Mouse (Mus musculus): ENCODE measurements around the gene Ciao2a. TPM values are rescaled to one million over a fixed set of nuclear protein-coding genes. Genes with fewer than 3 reads are reported as not detected.

The Ciao2a gene
- total RNA-seq, 4 experiments from 2014 or later: 24.3 to 30.0 (median 27.0) TPM

DNA sequence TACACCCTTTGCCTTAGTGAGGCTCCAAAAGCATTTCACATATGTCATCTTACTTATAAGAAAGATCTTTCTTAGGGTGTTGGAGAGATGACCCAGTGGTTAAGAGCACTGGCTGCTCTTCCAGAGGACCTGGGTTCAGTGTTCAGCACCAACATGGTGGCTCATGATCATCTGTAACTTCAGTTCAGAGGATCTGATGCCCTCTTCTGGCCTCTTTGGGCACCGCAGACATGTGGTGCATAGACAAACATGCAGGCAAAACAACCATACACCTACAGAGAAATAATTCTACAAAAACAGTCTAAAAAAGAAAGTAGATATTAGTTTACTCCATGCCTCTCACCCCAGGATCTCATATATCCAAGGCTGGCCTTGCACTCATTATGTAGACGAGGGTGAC lies 33.7 kb downstream of the Ciao2a start:
- no peak for DNase-seq (ENCODE audit: low spot score in 2 of 2)

DNA sequence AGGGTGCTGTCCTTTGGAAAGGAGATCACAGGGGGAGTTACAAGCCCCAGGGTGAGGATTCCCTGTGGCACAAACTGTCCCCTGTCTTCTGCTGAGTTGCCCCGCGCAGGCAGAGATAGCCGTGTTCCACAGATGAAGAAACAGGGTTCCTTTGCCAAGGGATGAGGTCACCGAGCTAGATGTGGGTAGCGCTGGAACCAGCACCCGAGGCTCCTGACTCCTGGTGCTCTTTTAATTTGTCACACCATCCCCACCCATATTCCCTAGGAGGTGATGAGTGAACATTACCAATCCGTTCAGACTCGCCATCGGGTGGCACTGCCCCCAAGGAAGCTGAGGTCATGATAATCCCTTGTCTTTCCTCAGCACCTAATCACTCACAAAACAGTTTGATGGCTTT lies 36.6 kb downstream of the Ciao2a start:
- DNase-seq (ENCODE audit: low spot score in 2 of 2): no peak

DNA sequence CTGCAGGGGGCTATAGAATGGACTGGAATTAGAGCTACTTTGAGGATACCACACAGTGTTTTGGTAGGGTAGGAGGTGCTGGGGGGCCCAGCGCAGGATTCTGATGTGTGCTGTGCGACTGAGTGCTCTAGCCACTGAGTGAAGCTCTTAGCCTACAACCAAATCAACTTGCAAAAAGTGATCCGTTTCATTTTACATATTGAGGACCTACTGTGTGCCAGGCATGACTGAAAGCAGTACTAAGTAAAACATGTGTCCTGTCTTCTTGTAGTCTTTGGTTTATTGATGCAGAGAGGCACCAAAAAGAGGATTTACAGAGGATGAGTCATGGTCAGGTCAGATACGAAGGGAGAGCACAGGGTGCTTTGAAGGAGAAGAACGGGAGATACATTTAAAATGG lies 40.8 kb downstream of the Ciao2a start:
- DNase-seq (ENCODE audit: low spot score in 2 of 2): no peak

DNA sequence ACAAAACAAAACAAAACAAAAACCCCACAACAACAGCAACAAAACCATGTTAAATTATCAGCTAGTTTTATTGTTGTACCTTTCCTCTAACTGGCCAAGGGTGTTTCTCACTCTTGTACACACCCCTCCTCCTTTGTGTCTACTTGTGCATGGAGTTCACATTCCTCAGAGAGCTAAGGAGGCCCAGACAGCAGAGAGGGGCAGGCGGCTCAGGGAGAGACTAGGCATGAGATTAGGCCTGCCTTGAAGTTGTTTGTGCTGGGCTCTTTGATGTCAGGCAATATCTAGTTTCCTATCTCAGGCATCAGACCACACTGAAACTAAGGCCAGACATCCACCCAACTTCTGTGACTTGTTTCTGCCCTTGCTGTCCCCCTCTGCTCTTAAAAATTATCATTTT lies 41.8 kb downstream of the Ciao2a start:
- no peak for DNase-seq (ENCODE audit: low spot score in 2 of 2)

DNA sequence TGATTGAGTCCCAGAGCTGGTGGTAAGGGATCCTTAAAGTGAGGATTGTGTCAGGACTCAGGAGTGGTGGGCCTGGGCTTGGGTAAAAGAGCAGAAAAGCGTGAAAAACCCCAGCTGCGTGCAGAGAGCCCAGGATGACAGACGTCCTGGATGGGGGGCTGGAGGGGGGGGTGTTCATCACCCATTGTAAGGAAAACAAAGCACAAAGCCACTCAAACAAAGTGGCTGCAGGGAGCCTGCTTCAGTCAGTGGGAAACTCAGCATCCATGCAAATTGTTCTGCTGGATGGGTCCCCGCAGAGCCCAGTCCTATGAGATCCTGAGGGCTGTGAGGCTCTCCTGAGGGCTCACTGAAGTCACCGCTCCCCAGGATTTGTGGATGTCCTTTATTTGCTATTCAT lies 44.1 kb downstream of the Ciao2a start:
- DNase-seq (ENCODE audit: low spot score in 2 of 2): no peak

DNA sequence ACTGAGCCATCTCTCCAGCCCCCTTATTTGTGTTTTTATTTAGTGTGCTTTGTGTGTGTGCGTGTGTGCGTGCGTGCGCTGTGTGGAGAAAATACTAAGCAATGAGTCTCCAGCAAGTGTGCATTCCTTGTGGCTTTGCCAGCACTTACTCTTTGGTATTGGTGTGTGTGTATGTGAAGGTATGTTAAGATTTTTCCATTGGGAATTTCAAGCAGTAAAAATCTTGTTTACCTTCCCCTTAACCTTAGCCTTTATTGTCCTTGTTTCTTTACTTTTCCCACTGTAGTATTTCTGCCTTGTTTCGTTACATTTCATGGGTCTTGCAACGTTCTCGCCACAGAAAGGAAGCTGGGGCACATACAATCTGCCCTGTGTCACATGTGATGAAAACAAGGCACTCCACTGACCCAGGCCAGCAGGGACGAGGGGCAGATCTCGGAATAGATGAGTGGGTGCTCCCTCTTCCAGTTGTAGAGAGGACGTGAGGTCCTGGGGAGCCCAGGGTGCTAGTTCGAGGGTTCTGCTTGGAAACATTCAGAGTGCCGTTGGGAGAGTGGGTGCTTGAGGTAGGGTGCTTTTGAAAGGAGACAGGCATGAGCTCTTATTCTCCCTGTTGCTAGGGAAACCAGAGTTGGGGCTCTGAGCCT lies 45.0 kb downstream of the Ciao2a start:
- DNase-seq (ENCODE audit: low spot score in 2 of 2): no peak

DNA sequence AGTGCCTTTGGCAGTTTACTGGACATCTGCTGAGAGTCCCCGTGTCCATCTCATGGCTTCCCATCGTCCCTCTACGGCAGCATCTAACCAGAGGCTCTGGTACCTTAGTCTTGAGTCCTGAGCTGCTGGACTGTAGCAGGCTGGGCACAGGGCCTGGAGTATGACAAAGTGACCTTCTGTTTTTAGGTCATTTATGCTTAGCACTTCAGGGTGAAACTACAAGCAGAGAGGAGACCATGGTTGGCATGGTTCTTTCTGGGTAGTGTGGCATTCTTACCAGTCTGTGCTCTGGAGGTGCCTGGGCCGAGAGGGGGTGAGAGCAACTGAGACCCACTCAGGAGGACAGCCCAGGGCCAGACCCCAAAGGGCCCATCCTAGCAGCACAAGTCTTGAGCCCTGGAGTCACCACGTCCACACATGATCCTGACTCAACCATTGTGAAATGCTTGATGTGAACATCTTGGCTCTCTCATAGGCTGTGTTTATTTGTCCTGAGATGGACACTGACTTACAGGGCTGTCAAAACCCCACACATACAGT lies 47.0 kb downstream of the Ciao2a start:
- no peak for DNase-seq (ENCODE audit: low spot score in 2 of 2)

DNA sequence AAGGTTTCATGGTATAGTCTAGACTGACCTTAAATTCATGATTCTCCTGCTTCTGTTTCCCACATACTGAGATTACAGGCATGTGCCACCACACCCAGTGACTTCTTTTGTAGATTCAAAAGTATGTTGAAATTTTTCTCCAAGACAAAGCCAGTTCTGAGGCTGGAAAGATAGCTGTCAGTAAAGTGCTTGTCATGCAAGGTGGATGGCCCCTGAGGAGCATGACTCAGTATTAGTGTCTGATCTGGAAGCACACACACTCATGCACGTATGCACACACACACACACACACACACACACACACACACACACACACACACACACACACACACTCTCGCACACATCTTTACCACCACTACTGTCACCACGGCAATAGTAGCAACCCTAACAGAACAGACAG lies 48.6 kb downstream of the Ciao2a start:
- no peak for DNase-seq (ENCODE audit: low spot score in 2 of 2)

DNA sequence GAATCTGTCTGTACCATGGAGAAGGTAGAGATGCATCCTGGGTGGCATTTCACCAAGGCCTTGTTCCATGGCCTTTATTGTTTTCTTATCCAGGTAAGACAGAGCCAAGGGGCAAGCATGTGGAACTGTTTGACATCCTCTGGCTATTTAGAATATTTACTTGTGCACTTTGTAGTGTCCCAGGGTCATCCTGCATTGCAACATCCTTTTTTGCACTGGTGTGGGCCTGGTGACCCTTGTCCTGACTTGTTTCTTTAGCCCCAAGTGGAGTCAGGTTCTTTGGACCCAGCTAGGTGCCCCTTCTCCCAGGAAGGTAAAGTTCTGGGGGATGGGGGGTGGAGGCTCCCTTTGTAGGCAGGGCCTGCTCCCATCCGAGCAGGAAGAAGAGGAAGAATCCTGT lies 51.6 kb downstream of the Ciao2a start:
- DNase-seq (ENCODE audit: low spot score in 2 of 2): no peak

DNA sequence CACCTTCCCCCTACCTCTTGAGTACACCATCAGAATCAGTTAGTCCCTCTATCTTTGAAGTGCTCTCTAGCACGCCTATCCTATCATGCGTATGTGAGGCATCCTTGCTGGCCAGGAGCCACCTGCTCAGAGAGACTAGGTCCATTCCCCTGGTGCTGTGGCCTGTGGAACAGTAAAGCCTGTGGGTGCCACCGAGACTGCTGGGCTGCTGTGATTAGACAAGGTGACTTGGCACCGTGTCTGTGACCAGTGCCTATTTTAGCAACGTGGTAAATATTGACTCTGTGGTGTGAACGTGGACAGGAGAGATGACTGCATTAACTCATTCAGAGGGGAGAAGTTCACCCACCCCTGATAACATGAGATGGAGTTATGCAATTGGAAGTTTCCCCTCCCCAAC lies 53.4 kb downstream of the Ciao2a start:
- no peak for DNase-seq (ENCODE audit: low spot score in 2 of 2)

DNA sequence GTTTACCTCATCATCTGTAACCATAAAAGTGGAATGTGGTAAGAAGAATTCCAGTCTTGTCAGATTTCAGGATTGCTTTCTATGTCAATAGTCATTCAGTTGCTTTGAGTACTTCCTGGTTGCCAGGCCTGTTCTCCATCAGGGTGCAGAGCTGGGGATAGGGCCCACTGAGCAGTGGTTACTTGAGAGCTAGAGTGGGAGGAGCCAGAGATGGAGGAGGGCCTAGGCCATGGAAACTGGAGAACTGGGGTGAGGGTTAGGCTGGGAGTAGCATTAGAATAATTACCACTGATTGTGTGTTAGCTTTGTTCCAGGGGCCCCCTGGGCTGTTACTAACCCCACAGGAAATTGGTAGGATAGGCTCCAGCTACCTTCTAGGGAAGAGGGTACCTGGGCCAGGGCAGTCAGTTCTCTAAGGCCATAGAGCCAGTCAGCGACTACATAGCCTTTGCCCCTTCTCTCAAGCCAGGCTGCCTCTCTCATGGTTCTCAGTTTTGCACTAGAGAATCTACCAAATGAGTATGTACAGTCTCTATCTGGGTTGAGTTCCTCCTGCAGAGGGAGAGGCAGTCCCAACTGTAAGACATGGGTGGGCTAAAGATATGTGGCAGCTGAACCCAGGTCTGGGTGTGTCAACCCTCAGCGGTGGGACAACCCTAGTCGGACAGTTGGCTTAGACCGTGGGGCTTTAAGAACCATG lies 54.9 kb downstream of the Ciao2a start:
- no peak for DNase-seq (ENCODE audit: low spot score in 2 of 2)

DNA sequence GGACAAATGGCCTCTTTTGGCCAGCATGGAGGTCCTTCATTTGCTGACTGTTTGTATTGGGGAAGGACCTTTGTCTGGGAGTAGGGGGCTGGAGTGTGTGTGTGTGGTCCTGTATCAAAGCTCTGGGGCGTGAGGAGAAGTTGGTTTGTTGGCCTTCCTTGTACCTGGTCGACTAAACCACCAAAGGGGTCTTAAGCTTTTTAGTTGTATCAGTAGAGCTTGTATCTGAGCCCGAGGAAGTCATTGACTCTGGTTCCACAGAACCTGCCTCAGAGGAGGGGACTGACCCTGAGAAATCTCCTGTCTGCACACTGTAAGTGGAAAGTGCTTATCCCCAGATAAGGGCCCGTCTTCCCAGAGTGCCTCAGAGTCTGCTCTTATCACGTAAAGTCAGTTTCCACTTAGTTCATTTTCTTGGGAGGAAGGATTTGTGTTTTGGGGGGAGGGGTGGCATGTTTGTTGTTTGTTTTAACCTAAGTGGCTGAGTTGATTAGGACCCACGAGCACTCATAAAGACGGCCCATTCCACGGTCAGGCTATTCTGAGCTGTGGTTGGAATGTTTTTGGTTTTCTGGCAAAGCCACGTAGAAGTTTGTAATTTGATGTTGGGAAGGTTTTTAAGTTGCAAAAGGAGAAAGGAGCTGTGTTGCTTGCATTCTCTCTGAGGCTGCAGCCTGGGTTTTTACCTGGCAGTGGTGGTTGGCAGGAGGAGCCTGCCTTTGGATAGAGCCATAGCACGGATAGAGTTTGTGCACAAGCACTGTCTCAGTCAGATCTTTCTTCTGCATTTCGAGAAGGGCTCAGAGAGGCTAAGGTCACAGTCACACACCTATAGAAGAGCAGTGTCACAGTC lies 55.6 kb downstream of the Ciao2a start:
- DNase-seq (ENCODE audit: low spot score in 2 of 2): no peak

DNA sequence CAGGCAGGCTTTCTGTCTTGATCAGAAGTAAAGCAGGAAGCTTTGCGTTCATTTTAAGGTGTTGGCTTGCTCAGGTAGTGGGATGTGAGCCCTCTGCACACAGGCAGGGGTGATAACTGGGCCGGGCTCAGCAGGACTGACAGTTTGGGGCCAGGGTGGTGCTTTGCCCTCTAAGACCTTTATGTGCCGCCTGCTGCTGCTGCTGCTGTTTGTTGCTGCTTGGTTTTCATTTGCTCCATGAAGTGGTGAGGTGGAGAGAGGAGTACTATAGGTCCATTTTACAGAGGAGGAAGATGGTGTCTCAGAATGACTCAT lies 56.2 kb downstream of the Ciao2a start:
- no peak for DNase-seq (ENCODE audit: low spot score in 2 of 2)

DNA sequence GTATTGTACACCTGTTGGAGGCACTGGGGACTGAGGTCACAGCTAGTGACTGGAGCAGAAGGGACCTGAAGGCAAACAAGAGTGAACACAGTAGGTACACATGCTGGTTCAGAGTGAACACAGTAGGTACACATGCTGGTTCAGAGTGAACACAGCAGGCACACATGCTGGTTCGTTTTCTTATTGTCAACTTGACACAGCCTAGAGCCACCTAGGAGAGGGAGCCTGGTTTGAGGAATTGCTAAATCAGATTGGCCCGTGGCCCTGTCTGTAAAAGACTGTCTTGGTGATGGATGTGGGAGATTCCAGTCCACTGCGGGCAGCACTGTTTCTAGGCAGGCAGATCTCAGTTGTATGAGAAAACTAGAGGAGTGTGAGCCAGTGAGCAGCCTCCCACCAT lies 56.6 kb downstream of the Ciao2a start:
- no peak for DNase-seq (ENCODE audit: low spot score in 2 of 2)

DNA sequence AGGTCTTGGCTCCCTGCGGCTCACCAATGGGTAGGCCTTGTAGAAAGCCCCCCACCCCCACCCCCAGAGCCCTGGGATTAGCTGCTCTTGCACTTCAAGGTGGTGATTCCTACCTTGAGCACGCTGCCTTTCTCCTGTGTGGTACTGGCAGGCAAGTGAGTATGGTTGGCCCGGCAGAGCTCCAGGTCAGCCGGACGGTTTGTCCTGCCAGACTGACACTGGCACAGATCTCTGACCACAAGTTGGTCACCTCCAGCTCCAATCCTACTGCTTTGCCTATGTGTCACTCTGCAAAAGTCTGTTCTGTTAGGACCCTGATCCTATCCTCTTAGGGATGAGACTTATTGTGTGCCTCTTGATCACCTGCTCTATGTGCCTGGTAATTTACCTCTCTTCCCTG lies 58.2 kb downstream of the Ciao2a start:
- DNase-seq (ENCODE audit: low spot score in 2 of 2): no peak

DNA sequence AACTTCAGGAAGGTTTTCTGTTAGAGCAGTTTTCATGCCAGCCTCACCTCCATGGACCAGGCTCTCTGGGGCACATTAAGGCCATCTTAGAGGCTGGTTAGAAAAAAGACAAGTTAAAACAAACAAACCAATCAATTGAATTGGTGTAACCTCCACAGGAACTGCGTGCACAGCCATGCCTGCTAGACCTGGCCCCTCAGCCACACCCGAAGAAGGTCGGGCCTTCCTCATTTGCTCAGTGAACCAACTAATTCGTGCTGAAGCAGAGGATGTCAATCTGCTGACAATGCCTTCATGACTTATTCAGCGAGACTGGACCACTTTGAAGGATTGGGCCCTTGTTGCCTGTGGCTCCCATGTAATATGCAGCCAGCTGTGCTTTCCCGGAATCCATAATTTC lies 60.0 kb downstream of the Ciao2a start:
- no peak for DNase-seq (ENCODE audit: low spot score in 2 of 2)

Other genes starting within 250 kb of the Ciao2a start
- gene Pclaf, start 236.4 kb upstream of the Ciao2a start, total RNA-seq (2022): under 1 TPM in 2 of 4 experiments, not detected in 2; 0.19 to 0.40 TPM
- 10 to 100 TPM; 35.8 to 46.8 (median 39.0) TPM for gene Trip4, start 217.8 kb upstream of the Ciao2a start, total RNA-seq (2022)
- gene Csnk1g1, start 217.7 kb upstream of the Ciao2a start, total RNA-seq (2022): 10 to 100 TPM; 39.9 to 54.2 (median 46.0) TPM
- 100 to 1,000 TPM; 174 to 209 (median 191) TPM for gene Ppib, start 66.4 kb upstream of the Ciao2a start, total RNA-seq (2022)
- 1 to 10 TPM; 5.0 to 8.6 (median 7.5) TPM for gene Snx22, start 56.9 kb upstream of the Ciao2a start, total RNA-seq (2022)
- gene Snx1, start within 50 bp of the Ciao2a start, total RNA-seq (2022): 10 to 100 TPM; 84.0 to 94.9 (median 90.0) TPM
- gene Dapk2, start 31.6 kb downstream of the Ciao2a start, total RNA-seq (2022): 1 to 10 TPM in 1 of 4 experiments, under 1 TPM in 3; 0.43 to 1.5 (median 0.69) TPM
- 100 to 1,000 TPM; 102 to 128 (median 112) TPM for gene Herc1, start 223.8 kb downstream of the Ciao2a start, total RNA-seq (2022)

Data from layer of hippocampus, adult 8-10 months (tissue).